Mouse (Mus musculus) layer of hippocampus, adult 2 months (tissue): ENCODE results near the gene Pllp. TPM values are rescaled to one million over a fixed set of nuclear protein-coding genes. Genes with fewer than 3 reads are reported as not detected.
A peak's percentile ranks its signal among the peaks of the same experiment; 100 is the strongest.

ENCODE experiments used
- DNase-seq, 2 experiments: peaks; one replicate each; pipeline ENCODE4 v3.0.0; 2022; ENCODE audit warnings: low spot score in 2 of 2
- H3K27ac ChIP-seq: fragments of 200-600 bp; 2 replicates; pipeline ENCODE4 v1.8.1; 2022
- H3K4me3 ChIP-seq: fragments of 200-600 bp; 2 replicates; pipeline ENCODE4 v1.8.1; 2022; ENCODE audit warnings: mild to moderate bottlenecking
- CTCF ChIP-seq: fragments of 200-600 bp; conservative IDR thresholded peaks from 2 replicates; pipeline ENCODE4 v1.8.1; 2022; ENCODE audit warnings: antibody characterized with exemption, mild to moderate bottlenecking, moderate library complexity
- total RNA-seq, 2 experiments: library from RNA; stranded (reverse); gene quantifications; 2 replicates each; pipeline ENCODE4 v1.2.3; 2021

The Pllp gene
- total RNA-seq, 2 experiments from 2014 or later: 37.5 to 39.8 TPM

- DNase-seq: no peak
- H3K27ac ChIP-seq: no peak overlapping the region
- H3K4me3 ChIP-seq: no peak overlapping the region
- TF ChIP-seq CTCF: no peak
These were observed 19.8 kb upstream of the Pllp start for GRCm38 (mm10) chr8:94715871-94716270.

- no peak overlapping the region for H3K27ac ChIP-seq
- no peak overlapping the region for H3K4me3 ChIP-seq
- DNase-seq: no peak
- TF ChIP-seq CTCF: no peak
These were observed 18.5 kb upstream of the Pllp start for GRCm38 (mm10) chr8:94714556-94714955.

GRCm38 (mm10) chr8:94711160-94711718 lies 15.2 kb upstream of the Pllp start:
- TF ChIP-seq CTCF: no peak
- Histone ChIP-seq H3K27ac (0 out of 2 replicates have a peak overlapping the region, but pooled peaks have one; percentile 28), H3K4me3 (no peak overlapping the region)
- DNase-seq: no peak

GRCm38 (mm10) chr8:94710336-94710735 lies 14.3 kb upstream of the Pllp start:
- no peak for DNase-seq
- Histone ChIP-seq H3K4me3 (no peak overlapping the region), H3K27ac (no peak overlapping the region)
- no peak for TF ChIP-seq CTCF

- peak overlapping the region; percentile 59 for H3K27ac ChIP-seq
- H3K4me3 ChIP-seq: no peak overlapping the region
- no peak for DNase-seq
- no peak for TF ChIP-seq CTCF
These were observed 10.8 kb upstream of the Pllp start for GRCm38 (mm10) chr8:94706732-94707395.

GRCm38 (mm10) chr8:94705581-94706245 lies 9.6 kb upstream of the Pllp start:
- no peak for TF ChIP-seq CTCF
- Histone ChIP-seq H3K4me3 (no peak overlapping the region), H3K27ac (no peak overlapping the region)
- no peak for DNase-seq

- no peak for TF ChIP-seq CTCF
- DNase-seq: no peak
- H3K4me3 ChIP-seq: peak overlapping the region; percentile 58
- H3K27ac ChIP-seq: peak overlapping the region; percentile 88
These were observed 8.5 kb upstream of the Pllp start for GRCm38 (mm10) chr8:94704669-94704984.

GRCm38 (mm10) chr8:94703972-94704668 lies 8.0 kb upstream of the Pllp start:
- peak; percentile 97 to 100 for DNase-seq
- peak; percentile 92 for TF ChIP-seq CTCF
- Histone ChIP-seq H3K4me3 (peak overlapping the region; percentile 58), H3K27ac (peak overlapping the region; percentile 88)

- TF ChIP-seq CTCF: peak; percentile 99
- DNase-seq: peak; percentile 82 to 86
- Histone ChIP-seq H3K27ac (peak overlapping the region; percentile 78), H3K4me3 (peak overlapping the region; percentile 58)
These were observed 7.1 kb upstream of the Pllp start for GRCm38 (mm10) chr8:94702844-94703813.

- no peak for TF ChIP-seq CTCF
- Histone ChIP-seq H3K27ac (no peak overlapping the region), H3K4me3 (no peak overlapping the region)
- DNase-seq: no peak
These were observed 6.1 kb upstream of the Pllp start for GRCm38 (mm10) chr8:94702156-94702555.

GRCm38 (mm10) chr8:94700421-94700935 lies 4.4 kb upstream of the Pllp start:
- Histone ChIP-seq H3K4me3 (no peak overlapping the region), H3K27ac (no peak overlapping the region)
- no peak for DNase-seq
- no peak for TF ChIP-seq CTCF

- no peak for TF ChIP-seq CTCF
- DNase-seq: peak; percentile 51 to 57
- no peak overlapping the region for H3K4me3 ChIP-seq
- peak overlapping the region; percentile 70 for H3K27ac ChIP-seq
These were observed 3.3 kb upstream of the Pllp start for GRCm38 (mm10) chr8:94699366-94699765.
